Mouse (Mus musculus): ENCODE results near the gene Slc7a7. TPM values are rescaled to one million over a fixed set of nuclear protein-coding genes. Genes with fewer than 3 reads are reported as not detected.

The Slc7a7 gene
- total RNA-seq, 1 experiment: 93.1 TPM

DNA sequence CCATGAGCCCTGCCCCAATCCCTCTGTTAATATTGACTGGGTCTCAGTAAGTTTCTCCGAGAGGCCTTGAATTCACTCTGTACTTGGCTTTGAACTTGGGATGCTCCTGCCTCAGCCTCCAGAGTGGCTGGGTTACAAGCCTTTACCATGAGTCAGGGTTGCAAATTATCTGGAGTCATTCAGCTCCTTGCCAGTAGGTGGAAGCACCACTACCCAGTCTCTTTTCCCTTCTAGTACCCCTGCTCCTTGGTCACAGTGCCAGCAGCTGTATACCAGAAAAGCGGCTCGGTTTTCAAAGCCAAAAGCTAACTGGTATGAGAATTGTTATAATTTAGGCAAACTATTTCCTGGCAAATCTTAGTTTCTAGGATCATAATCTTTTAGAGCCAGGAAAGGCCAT lies 41.7 kb downstream of the Slc7a7 start:
- DNase-seq (ENCODE audit: low read depth, low spot score): peak; percentile 44
- Histone ChIP-seq H3K9ac (ENCODE audit: insufficient read depth, low read depth, low read length, poor library complexity, severe bottlenecking) (no peak overlapping the region), H3K36me3 (ENCODE audit: control insufficient read depth, insufficient read depth, low read length, poor library complexity, severe bottlenecking) (peaks cover 50% of the 10 kb centered on the region), H3K9me3 (ENCODE audit: control insufficient read depth, insufficient read depth, low read depth, low read length) (no peaks in the 10 kb centered on the region), H3K4me1 (ENCODE audit: control insufficient read depth in 2 of 2, insufficient read depth in 2 of 2, low read length in 2 of 2, poor library complexity in 1 of 2) (peaks cover 4 to 21% of the 10 kb centered on the region in 2 experiments; a peak in 2 of 4 replicates), H3K4me3 (ENCODE audit: insufficient read depth in 1 of 2, low read depth in 1 of 2, low read length in 2 of 2, poor library complexity in 1 of 2, severe bottlenecking in 1 of 2) (no peak overlapping the region), H3K27ac (ENCODE audit: insufficient read depth, low read depth, low read length, poor library complexity, severe bottlenecking) (no peak overlapping the region)
- in situ Hi-C loops (cut with MboI; ENCODE audit: low sequenced_read_pairs in 2 of 2, unreplicated experiment in 2 of 2): loop anchor here in 1 of 2 experiments (25.0 kb wide), 1 partner anchor 111 kb away; the partner anchor contains the start of gene Rem2
- no peak for TF ChIP-seq HCFC1 (IDR thresholded peaks at IDR 0.05; ENCODE audit: borderline replicate concordance, insufficient read depth, low read length)
- TF ChIP-seq MAFK (IDR thresholded peaks at IDR 0.05; ENCODE audit: insufficient read depth, low read depth, low read length): peak; percentile 50; the same call in 1 of the 2 replicates

- H3K36me3 ChIP-seq (ENCODE audit: control insufficient read depth, insufficient read depth, low read length, poor library complexity, severe bottlenecking): peaks cover 53% of the 10 kb centered on the region
- peaks cover 0 to 2% of the 10 kb centered on the region in 2 experiments; a peak in 2 of 4 replicates for H3K4me1 ChIP-seq (ENCODE audit: control insufficient read depth in 2 of 2, insufficient read depth in 2 of 2, low read length in 2 of 2, poor library complexity in 1 of 2)
- H3K9me3 ChIP-seq (ENCODE audit: control insufficient read depth, insufficient read depth, low read depth, low read length): no peaks in the 10 kb centered on the region
- no peak overlapping the region for H3K4me3 ChIP-seq (ENCODE audit: insufficient read depth in 1 of 2, low read depth in 1 of 2, low read length in 2 of 2, poor library complexity in 1 of 2, severe bottlenecking in 1 of 2)
- H3K9ac ChIP-seq (ENCODE audit: insufficient read depth, low read depth, low read length, poor library complexity, severe bottlenecking): no peak overlapping the region
- no peak overlapping the region for H3K27ac ChIP-seq (ENCODE audit: insufficient read depth, low read depth, low read length, poor library complexity, severe bottlenecking)
- TF ChIP-seq ZNF384 (IDR thresholded peaks at IDR 0.05; ENCODE audit: low read depth, low read length) (no peak), ZC3H11A (IDR thresholded peaks at IDR 0.05; ENCODE audit: borderline replicate concordance, low read depth, low read length) (no peak), CHD2 (IDR thresholded peaks at IDR 0.05; ENCODE audit: low read depth, low read length) (no peak), MAFK (IDR thresholded peaks at IDR 0.05; ENCODE audit: insufficient read depth, low read depth, low read length) (no peak), HCFC1 (IDR thresholded peaks at IDR 0.05; ENCODE audit: borderline replicate concordance, insufficient read depth, low read length) (no peak)
- no peak for DNase-seq (ENCODE audit: low read depth, low spot score)
- in situ Hi-C loops (cut with MboI; ENCODE audit: low sequenced_read_pairs in 2 of 2, unreplicated experiment in 2 of 2): loop anchor here in 1 of 2 experiments (25.0 kb wide), 1 partner anchor 311 kb away; no protein-coding TSS in a partner anchor
Observed at GRCm38 (mm10) chr14:54372923-54373322, 44.7 kb downstream of the Slc7a7 start.

DNA sequence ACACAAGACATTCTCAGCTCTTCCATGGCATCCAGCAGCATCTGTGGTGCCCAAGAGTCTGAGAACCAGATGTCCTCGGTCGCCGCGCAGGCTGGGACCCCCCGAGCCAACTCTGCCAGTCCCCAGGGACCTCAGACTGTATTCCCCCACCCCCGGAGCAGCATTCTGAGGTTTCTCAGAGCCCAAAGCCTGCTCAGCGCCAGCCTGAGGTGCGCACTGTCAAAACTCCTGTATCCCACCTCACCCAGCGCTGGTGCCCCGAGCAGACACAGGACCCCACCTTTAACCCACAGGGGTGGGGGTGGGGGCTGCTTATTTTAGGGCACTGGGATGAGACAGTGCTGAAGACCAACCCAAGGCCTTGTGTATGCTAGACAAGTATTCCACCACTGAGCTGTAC lies 46.1 kb downstream of the Slc7a7 start:
- in situ Hi-C loops (cut with MboI; ENCODE audit: low sequenced_read_pairs in 2 of 2, unreplicated experiment in 2 of 2): loop anchor here in 1 of 2 experiments (25.0 kb wide), 1 partner anchor 309 kb away; no protein-coding TSS in a partner anchor
- Histone ChIP-seq H3K4me1 (ENCODE audit: control insufficient read depth in 2 of 2, insufficient read depth in 2 of 2, low read length in 2 of 2, poor library complexity in 1 of 2) (no peaks in the 10 kb centered on the region; a peak in 1 of 4 replicates), H3K9ac (ENCODE audit: insufficient read depth, low read depth, low read length, poor library complexity, severe bottlenecking) (no peak overlapping the region), H3K36me3 (ENCODE audit: control insufficient read depth, insufficient read depth, low read length, poor library complexity, severe bottlenecking) (peaks cover 62% of the 10 kb centered on the region), H3K4me3 (ENCODE audit: insufficient read depth in 1 of 2, low read depth in 1 of 2, low read length in 2 of 2, poor library complexity in 1 of 2, severe bottlenecking in 1 of 2) (no peak overlapping the region), H3K27ac (ENCODE audit: insufficient read depth, low read depth, low read length, poor library complexity, severe bottlenecking) (no peak overlapping the region), H3K9me3 (ENCODE audit: control insufficient read depth, insufficient read depth, low read depth, low read length) (no peaks in the 10 kb centered on the region)
- DNase-seq (ENCODE audit: low read depth, low spot score): no peak
- TF ChIP-seq MAFK (IDR thresholded peaks at IDR 0.05; ENCODE audit: insufficient read depth, low read depth, low read length) (no peak), CHD2 (IDR thresholded peaks at IDR 0.05; ENCODE audit: low read depth, low read length) (no peak), HCFC1 (IDR thresholded peaks at IDR 0.05; ENCODE audit: borderline replicate concordance, insufficient read depth, low read length) (no peak), ZC3H11A (IDR thresholded peaks at IDR 0.05; ENCODE audit: borderline replicate concordance, low read depth, low read length) (no peak), ZNF384 (IDR thresholded peaks at IDR 0.05; ENCODE audit: low read depth, low read length) (no peak)

DNA sequence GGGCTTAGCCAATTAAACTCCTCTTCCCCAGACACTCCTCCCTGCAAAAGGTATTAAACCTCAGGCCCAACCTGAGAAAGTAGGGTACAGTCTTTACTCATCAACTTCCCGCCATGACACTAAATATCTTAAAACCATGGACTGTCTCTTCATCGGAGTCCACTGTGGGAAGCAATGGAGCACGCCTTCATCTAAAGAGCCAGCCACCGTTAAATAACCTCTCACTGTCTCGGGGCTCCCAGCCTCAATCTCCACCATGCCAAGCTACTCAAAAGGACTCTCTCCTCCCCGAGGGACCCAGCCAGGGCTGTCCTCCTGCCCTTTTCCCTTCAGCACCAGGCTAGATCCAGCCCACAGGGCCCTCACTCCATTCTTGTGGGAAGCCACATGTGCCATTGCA lies 47.0 kb downstream of the Slc7a7 start:
- no peak overlapping the region for H3K9ac ChIP-seq (ENCODE audit: insufficient read depth, low read depth, low read length, poor library complexity, severe bottlenecking)
- H3K36me3 ChIP-seq (ENCODE audit: control insufficient read depth, insufficient read depth, low read length, poor library complexity, severe bottlenecking): peaks cover 65% of the 10 kb centered on the region
- in situ Hi-C loops (cut with MboI; ENCODE audit: low sequenced_read_pairs in 2 of 2, unreplicated experiment in 2 of 2): loop anchor here in 1 of 2 experiments (25.0 kb wide), 1 partner anchor 308 kb away; no protein-coding TSS in a partner anchor
- H3K9me3 ChIP-seq (ENCODE audit: control insufficient read depth, insufficient read depth, low read depth, low read length): no peaks in the 10 kb centered on the region
- no peaks in the 10 kb centered on the region; a peak in 1 of 4 replicates for H3K4me1 ChIP-seq (ENCODE audit: control insufficient read depth in 2 of 2, insufficient read depth in 2 of 2, low read length in 2 of 2, poor library complexity in 1 of 2)
- TF ChIP-seq ZC3H11A (IDR thresholded peaks at IDR 0.05; ENCODE audit: borderline replicate concordance, low read depth, low read length) (no peak), CHD2 (IDR thresholded peaks at IDR 0.05; ENCODE audit: low read depth, low read length) (no peak), HCFC1 (IDR thresholded peaks at IDR 0.05; ENCODE audit: borderline replicate concordance, insufficient read depth, low read length) (no peak), ZNF384 (IDR thresholded peaks at IDR 0.05; ENCODE audit: low read depth, low read length) (no peak), MAFK (IDR thresholded peaks at IDR 0.05; ENCODE audit: insufficient read depth, low read depth, low read length) (no peak)
- no peak overlapping the region for H3K4me3 ChIP-seq (ENCODE audit: insufficient read depth in 1 of 2, low read depth in 1 of 2, low read length in 2 of 2, poor library complexity in 1 of 2, severe bottlenecking in 1 of 2)
- no peak for DNase-seq (ENCODE audit: low read depth, low spot score)
- no peak overlapping the region for H3K27ac ChIP-seq (ENCODE audit: insufficient read depth, low read depth, low read length, poor library complexity, severe bottlenecking)
